Mouse (Mus musculus): ENCODE data around the gene Gm10643. TPM values are rescaled to one million over a fixed set of nuclear protein-coding genes. Genes with fewer than 3 reads are reported as not detected.

Gene Gm10643
- total and polyA plus RNA-seq, 2 experiments from 2014 or later, result 1.6 to 4.7 TPM

DNA sequence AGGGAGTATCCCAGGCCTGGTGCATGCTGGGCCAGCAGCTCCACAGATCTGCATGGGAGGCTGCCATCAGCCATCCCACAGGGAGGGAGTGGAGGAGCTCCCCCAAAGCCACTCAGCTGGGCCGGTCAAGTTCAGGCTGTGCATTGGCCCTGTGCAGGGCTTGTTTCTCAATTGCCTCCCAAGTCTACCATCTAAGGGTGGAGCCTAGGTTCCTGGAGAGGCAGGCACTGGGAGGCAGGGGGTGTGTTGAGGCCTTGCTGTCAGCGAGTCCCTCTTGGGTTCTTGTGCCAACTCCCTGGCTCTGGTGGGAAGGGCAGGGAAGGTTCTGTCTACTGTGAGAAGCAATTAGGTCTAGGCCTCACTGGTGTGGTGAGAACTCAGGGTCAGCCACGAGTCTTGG, 7.0 kb upstream of the Gm10643 start:
- peaks cover 24% of the 10 kb centered on the region; the same call in 1 of the 2 replicates for H3K4me1 ChIP-seq (ENCODE audit: insufficient read depth)
- no peaks in the 10 kb centered on the region for H3K27me3 ChIP-seq (ENCODE audit: insufficient read depth, low read length)
- 65% methylated on average over 3 of the region's 3 CpGs for WGBS
- ATAC-seq, result no peak
- H3K27ac ChIP-seq (ENCODE audit: low read depth, low read length), result no peak overlapping the region
- DNase-seq, result no peak
- TF ChIP-seq CTCF (IDR thresholded peaks at IDR 0.05; ENCODE audit: low read depth), result no peak
- peaks cover 23% of the 10 kb centered on the region for H3K36me3 ChIP-seq (ENCODE audit: insufficient read depth)
- H3K4me2 ChIP-seq (ENCODE audit: low read depth), result no peak overlapping the region
- H3K9ac ChIP-seq, result no peak overlapping the region
- H3K4me3 ChIP-seq (ENCODE audit: low read depth, low read length), result no peak overlapping the region
- no peaks in the 10 kb centered on the region for H3K9me3 ChIP-seq (ENCODE audit: low read length)

DNA sequence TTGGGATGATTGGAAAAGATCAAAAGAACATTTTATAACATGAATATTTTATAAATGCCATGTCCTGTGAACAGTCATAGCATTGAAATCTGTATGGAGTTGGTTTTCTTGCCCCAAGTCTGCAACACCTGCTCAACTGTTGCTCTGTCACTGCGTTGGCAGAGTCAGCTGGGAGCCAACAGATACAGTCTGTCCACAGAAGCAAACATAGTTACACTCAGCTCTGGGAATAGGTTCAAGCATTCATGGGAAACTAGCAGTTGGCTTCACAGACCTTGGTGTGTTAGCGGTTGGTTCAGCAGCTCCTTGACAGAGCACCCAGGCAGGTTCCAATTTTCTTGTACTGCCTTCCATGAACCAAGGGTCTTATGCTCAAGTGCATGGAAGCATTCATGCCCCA, 5.7 kb upstream of the Gm10643 start:
- Histone ChIP-seq H3K9me3 (ENCODE audit: low read length) (no peaks in the 10 kb centered on the region), H3K36me3 (ENCODE audit: insufficient read depth) (peaks cover 13% of the 10 kb centered on the region), H3K4me3 (ENCODE audit: low read depth, low read length) (no peak overlapping the region), H3K4me2 (ENCODE audit: low read depth) (no peak overlapping the region), H3K4me1 (ENCODE audit: insufficient read depth) (peaks cover 24% of the 10 kb centered on the region; the same call in 1 of the 2 replicates), H3K9ac (no peak overlapping the region), H3K27ac (ENCODE audit: low read depth, low read length) (peak overlapping the region; percentile 69), H3K27me3 (ENCODE audit: insufficient read depth, low read length) (no peaks in the 10 kb centered on the region)
- WGBS, result 38% methylated on average over 2 of the region's 2 CpGs
- peak; percentile 72 for DNase-seq
- TF ChIP-seq CTCF (IDR thresholded peaks at IDR 0.05; ENCODE audit: low read depth), result no peak
- ATAC-seq, result no peak

DNA sequence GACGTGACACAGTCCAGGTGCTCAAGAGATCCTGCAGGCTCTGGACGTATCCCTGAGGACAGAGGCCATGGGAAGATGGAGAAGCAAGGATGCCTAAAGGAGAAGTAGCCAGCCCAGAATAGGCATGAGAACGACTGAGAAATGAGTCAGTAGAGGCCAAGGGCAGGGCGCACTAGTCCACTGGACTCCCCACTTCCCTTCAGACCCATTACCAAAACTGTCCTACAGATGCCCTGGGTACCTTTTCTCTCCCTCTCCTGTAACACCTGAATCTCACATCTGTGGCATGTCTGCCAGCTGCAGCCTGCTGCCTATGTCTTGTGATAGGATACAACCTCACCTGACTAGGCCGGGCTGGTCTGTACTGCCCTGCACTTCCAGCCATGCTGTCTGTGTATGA, 5.3 kb upstream of the Gm10643 start:
- H3K9ac ChIP-seq, result no peak overlapping the region
- peaks cover 11% of the 10 kb centered on the region for H3K36me3 ChIP-seq (ENCODE audit: insufficient read depth)
- TF ChIP-seq CTCF (IDR thresholded peaks at IDR 0.05; ENCODE audit: low read depth), result no peak
- H3K4me1 ChIP-seq (ENCODE audit: insufficient read depth), result peaks cover 24% of the 10 kb centered on the region; the same call in 1 of the 2 replicates
- WGBS, result 80% methylated on average over 5 of the region's 5 CpGs
- H3K9me3 ChIP-seq (ENCODE audit: low read length), result no peaks in the 10 kb centered on the region
- no peak overlapping the region for H3K4me3 ChIP-seq (ENCODE audit: low read depth, low read length)
- H3K27ac ChIP-seq (ENCODE audit: low read depth, low read length), result peak overlapping the region; percentile 64
- H3K4me2 ChIP-seq (ENCODE audit: low read depth), result no peak overlapping the region
- DNase-seq (no peak), ATAC-seq (no peak)
- H3K27me3 ChIP-seq (ENCODE audit: insufficient read depth, low read length), result no peaks in the 10 kb centered on the region

DNA sequence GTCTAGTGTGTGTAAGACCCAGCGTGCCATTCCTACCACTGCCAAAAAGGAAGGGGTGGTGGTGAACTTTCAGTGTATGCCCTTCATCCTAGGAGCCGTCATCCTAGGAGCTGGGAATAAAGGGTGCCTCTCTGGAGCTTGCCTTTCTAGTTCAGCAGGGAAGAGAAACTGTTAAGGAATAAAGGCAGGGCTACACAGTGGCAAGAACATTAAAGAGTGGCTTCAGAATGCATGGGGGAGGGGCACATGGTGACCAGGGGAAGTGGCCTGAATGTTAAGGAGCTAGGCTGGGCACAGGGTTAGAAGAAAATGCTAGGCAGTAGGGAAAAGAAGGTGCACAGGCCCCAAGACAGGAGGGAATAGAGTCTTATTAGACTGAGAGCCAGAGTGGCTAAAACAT, 4.8 kb upstream of the Gm10643 start:
- H3K4me2 ChIP-seq (ENCODE audit: low read depth), result no peak overlapping the region
- no peaks in the 10 kb centered on the region for H3K27me3 ChIP-seq (ENCODE audit: insufficient read depth, low read length)
- ATAC-seq (no peak), DNase-seq (no peak)
- H3K4me1 ChIP-seq (ENCODE audit: insufficient read depth), result peaks cover 24% of the 10 kb centered on the region; the same call in 1 of the 2 replicates
- H3K4me3 ChIP-seq (ENCODE audit: low read depth, low read length), result no peak overlapping the region
- peak overlapping the region; percentile 64 for H3K27ac ChIP-seq (ENCODE audit: low read depth, low read length)
- no peaks in the 10 kb centered on the region for H3K9me3 ChIP-seq (ENCODE audit: low read length)
- no peak for TF ChIP-seq CTCF (IDR thresholded peaks at IDR 0.05; ENCODE audit: low read depth)
- no peak overlapping the region for H3K9ac ChIP-seq
- WGBS, result 34% methylated on average over 2 of the region's 2 CpGs
- peaks cover 6% of the 10 kb centered on the region; the same call in 1 of the 2 replicates for H3K36me3 ChIP-seq (ENCODE audit: insufficient read depth)

DNA sequence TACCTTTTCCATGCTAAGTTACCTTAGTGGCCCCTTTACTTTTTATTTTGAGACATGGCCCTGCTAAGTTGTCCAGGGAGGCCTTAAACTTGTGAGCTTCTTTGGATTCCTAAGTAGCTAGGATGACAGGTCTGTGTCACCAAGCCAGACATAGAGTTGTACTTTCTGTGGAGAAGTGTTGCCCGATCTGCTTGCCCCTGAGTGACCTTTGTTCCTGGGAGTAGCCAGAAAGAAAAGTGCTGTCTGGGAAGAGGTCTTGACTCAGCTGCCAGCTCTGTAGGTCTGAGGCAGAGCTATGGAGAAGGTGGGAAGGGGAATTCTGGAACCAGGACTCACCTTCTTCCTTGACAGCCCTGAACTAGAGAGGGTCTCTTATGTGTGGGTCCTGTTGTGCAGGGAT, 4.2 kb upstream of the Gm10643 start:
- no peak for ATAC-seq
- H3K9me3 ChIP-seq (ENCODE audit: low read length), result no peaks in the 10 kb centered on the region
- H3K27ac ChIP-seq (ENCODE audit: low read depth, low read length), result no peak overlapping the region
- H3K4me1 ChIP-seq (ENCODE audit: insufficient read depth), result peaks cover 24% of the 10 kb centered on the region; the same call in 1 of the 2 replicates
- H3K36me3 ChIP-seq (ENCODE audit: insufficient read depth), result peaks cover 1% of the 10 kb centered on the region; the same call in 1 of the 2 replicates
- DNase-seq, result no peak
- H3K27me3 ChIP-seq (ENCODE audit: insufficient read depth, low read length), result no peaks in the 10 kb centered on the region
- H3K9ac ChIP-seq, result no peak overlapping the region
- H3K4me2 ChIP-seq (ENCODE audit: low read depth), result no peak overlapping the region
- no peak overlapping the region for H3K4me3 ChIP-seq (ENCODE audit: low read depth, low read length)
- 54% methylated on average over 1 of the region's 1 CpGs for WGBS
- TF ChIP-seq CTCF (IDR thresholded peaks at IDR 0.05; ENCODE audit: low read depth), result no peak

DNA sequence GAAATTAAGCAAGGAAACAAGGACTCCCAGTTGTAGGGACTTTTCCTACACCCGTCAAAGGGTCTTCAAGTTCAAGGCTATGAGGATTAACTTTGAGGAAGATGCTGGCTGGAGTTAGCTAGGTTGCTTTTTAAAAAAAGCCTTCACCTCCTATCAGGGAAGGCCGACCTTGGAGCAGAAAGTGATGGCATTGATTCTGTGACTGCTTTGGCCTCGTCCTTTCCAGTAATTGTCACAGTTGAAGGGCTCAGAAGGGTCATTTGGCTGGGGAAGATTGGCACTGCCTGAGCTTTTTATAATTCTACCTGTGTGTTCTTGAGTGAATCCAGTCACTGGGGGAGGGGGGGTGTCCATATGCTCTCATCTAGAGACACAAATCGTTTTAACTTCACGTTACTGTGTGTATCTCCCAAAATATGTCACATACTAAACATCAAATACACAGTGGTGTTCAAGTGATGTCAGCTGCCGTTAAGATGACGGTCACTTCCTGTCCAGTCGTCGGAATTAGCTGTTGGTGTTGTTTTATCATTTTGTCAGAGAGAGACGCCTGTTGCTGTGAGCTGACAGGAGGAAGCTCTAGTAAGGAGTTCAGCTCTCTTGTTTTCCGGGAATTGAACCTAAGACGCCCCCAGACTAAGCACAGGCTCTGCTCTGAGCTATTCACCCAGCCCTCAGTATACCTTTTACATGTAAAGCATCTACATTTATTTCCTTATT, 3.5 kb upstream of the Gm10643 start:
- DNase-seq (no peak), ATAC-seq (no peak)
- 79% methylated on average over 12 of the region's 12 CpGs for WGBS
- no peak for TF ChIP-seq CTCF (IDR thresholded peaks at IDR 0.05; ENCODE audit: low read depth)
- Histone ChIP-seq H3K36me3 (ENCODE audit: insufficient read depth) (no peaks in the 10 kb centered on the region), H3K4me2 (ENCODE audit: low read depth) (peak overlapping the region; percentile 52; the same call in 1 of the 2 replicates), H3K9ac (no peak overlapping the region), H3K9me3 (ENCODE audit: low read length) (no peaks in the 10 kb centered on the region), H3K4me1 (ENCODE audit: insufficient read depth) (peaks cover 24% of the 10 kb centered on the region; the same call in 1 of the 2 replicates), H3K27ac (ENCODE audit: low read depth, low read length) (no peak overlapping the region), H3K27me3 (ENCODE audit: insufficient read depth, low read length) (no peaks in the 10 kb centered on the region), H3K4me3 (ENCODE audit: low read depth, low read length) (no peak overlapping the region)

DNA sequence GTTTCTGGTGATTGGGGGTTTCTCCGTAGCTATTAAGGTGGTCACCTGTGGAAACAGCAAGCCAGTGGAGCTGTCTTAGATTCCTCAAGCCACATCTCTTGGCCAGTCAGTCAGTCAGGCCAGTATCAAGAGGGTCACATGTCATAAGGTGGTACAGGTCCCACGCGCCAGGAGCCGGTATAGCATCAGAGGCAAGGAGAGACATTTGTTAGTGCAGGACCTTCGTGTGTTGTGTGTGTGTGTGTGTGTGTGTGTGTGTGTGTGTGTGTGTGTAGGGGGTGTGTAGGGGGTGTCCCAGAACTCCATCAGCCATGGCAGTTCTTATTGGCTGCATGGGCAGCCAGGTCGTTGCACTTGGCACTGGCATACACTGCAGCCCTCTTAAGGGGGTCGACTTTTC, 3.0 kb upstream of the Gm10643 start:
- Histone ChIP-seq H3K9ac (peak overlapping the region; percentile 84; the same call in 1 of the 2 replicates), H3K4me2 (ENCODE audit: low read depth) (peak overlapping the region; percentile 52), H3K4me3 (ENCODE audit: low read depth, low read length) (peak overlapping the region; percentile 98), H3K4me1 (ENCODE audit: insufficient read depth) (0 out of 2 replicates have a peak, but pooled peaks cover 19% of the 10 kb centered on the region), H3K36me3 (ENCODE audit: insufficient read depth) (no peaks in the 10 kb centered on the region), H3K27me3 (ENCODE audit: insufficient read depth, low read length) (no peaks in the 10 kb centered on the region), H3K27ac (ENCODE audit: low read depth, low read length) (no peak overlapping the region), H3K9me3 (ENCODE audit: low read length) (no peaks in the 10 kb centered on the region)
- DNase-seq (no peak), ATAC-seq (no peak)
- WGBS, result 89% methylated on average over 7 of the region's 7 CpGs
- TF ChIP-seq CTCF (IDR thresholded peaks at IDR 0.05; ENCODE audit: low read depth), result no peak
